Mouse (Mus musculus) kidney, embryonic 15.5 days (tissue): ENCODE measurements around the gene Wdr17. TPM values are rescaled to one million over a fixed set of nuclear protein-coding genes. Genes with fewer than 3 reads are reported as not detected.

Experiments
- ATAC-seq: fragments of 200-750 bp; cut with Nextera tagmentation; replicated peaks from 2 replicates; pipeline ENCODE4 v1.8.0; 2017; ENCODE audit warnings: moderate TSS enrichment; ENCODE audit not compliant: low FRiP score
- H3K27ac ChIP-seq: fragments of 300-500 bp; sonication (generic); 2 replicates; pipeline ENCODE4 v1.5.1; 2015; ENCODE audit warnings: mild to moderate bottlenecking, inconsistent platforms
- H3K27me3 ChIP-seq: fragments of 300-500 bp; sonication (generic); 2 replicates; pipeline ENCODE4 v1.6.1; 2015; ENCODE audit warnings: inconsistent platforms
- H3K36me3 ChIP-seq: fragments of 300-500 bp; sonication (generic); 2 replicates; pipeline ENCODE4 v1.6.1; 2015; ENCODE audit warnings: inconsistent platforms
- H3K4me1 ChIP-seq: fragments of 300-500 bp; sonication (generic); 2 replicates; pipeline ENCODE4 v1.6.1; 2015; ENCODE audit warnings: inconsistent platforms
- H3K4me2 ChIP-seq: fragments of 300-500 bp; sonication (generic); 2 replicates; pipeline ENCODE4 v1.6.1; 2015; ENCODE audit warnings: moderate library complexity, mild to moderate bottlenecking, inconsistent platforms
- H3K4me3 ChIP-seq: fragments of 300-500 bp; sonication (generic); replicated peaks from 2 replicates; pipeline ENCODE4 v1.5.1; 2015; ENCODE audit warnings: mild to moderate bottlenecking, inconsistent platforms
- H3K9ac ChIP-seq: fragments of 300-500 bp; sonication (generic); 2 replicates; pipeline ENCODE4 v1.6.1; 2015; ENCODE audit warnings: mild to moderate bottlenecking, inconsistent platforms
- H3K9me3 ChIP-seq: fragments of 300-500 bp; sonication (generic); replicated peaks from 2 replicates; pipeline ENCODE4 v1.6.1; 2016; ENCODE audit warnings: inconsistent platforms
- WGBS: fragments of 180-500 bp; shearing (Covaris S2); methylation state at CpG from one replicate; pipeline ENCODE4 v1.1.7; 2015; ENCODE audit warnings: mixed read lengths; 5-methylcytosine and 5-hydroxymethylcytosine counted together
- polyA plus RNA-seq: library from polyadenylated mRNA; unstranded; fragments of >200 nt; fragmentation: Nextera tagmentation; extraction: Ambion mirVana; gene quantifications from 2 replicates; pipeline ENCODE4 v1.2.1, GENCODE M21; 2015

Gene Wdr17
- polyA plus RNA-seq, 1 experiment from 2014 or later, result 0.95 TPM

DNA sequence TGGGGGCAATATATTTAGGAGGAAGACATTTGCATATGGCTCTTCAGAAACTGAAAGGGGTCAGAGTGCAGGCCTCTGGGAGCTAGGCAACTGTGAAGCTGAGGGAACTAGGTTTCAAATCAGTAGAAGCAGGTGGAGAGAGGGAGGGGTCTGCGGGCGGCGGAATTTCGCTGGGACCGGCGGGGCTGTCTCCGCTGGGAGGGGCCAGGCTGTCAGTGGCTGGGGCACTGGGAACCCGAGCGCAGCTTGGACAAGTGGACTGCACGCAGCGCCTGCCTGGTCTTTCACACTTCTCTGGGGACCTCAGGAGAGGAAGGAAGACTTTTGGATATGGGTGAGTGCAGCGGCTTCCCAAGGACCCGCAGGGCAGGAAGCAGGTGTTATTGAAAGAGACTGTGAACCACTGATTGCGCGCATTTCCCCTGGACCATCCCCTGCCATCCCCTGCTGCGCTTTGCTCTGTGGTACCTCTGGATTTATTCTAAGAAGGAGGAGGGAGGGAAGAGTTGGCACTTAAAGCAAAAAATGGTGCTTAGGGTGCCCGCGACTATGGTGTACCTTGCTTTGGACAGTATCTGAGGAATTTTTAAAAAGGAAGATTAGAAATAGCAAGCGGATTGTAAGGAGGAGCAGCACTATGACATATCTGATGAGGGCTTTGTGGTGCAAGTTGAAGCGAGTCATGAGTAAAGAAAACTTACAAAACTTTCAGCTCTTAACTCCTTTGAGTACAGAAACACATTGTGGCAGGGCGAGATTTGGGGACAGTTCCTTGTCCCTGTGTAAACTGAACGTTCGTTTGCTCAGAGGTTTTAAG lies 107.5 kb downstream of the Wdr17 start:
- Histone ChIP-seq H3K4me2 (peak overlapping the region; percentile 82), H3K27ac (peak overlapping the region; percentile 67), H3K9ac (peak overlapping the region; percentile 50; the same call in 1 of the 2 replicates), H3K27me3 (no peaks in the 10 kb centered on the region), H3K36me3 (no peaks in the 10 kb centered on the region), H3K4me1 (peaks cover 13% of the 10 kb centered on the region), H3K9me3 (no peaks in the 10 kb centered on the region), H3K4me3 (peak overlapping the region; percentile 46)
- peak; percentile 87 for ATAC-seq
- under 1% methylated on average over 23 of the region's 23 CpGs for WGBS

DNA sequence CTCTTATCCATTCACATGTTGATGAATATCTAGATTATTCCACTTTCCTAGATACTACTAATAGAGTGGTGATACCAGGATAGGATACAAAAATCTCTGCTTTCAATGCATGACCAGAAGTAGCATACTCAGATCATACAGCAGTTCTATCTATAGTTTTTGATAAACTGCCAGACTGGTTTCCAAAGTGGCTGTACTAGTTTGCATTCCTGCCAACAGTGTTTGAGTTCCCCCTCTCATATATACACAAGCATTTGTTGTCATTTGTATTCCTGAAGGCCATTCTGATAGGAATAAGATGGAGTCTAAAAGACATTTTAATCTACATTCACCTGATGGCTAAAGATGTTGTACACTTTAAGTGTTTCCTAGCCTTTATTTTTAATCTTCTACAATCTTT lies 110.0 kb downstream of the Wdr17 start:
- Histone ChIP-seq H3K4me1 (peaks cover 13% of the 10 kb centered on the region), H3K4me3 (no peak overlapping the region), H3K9me3 (no peaks in the 10 kb centered on the region), H3K36me3 (no peaks in the 10 kb centered on the region), H3K4me2 (no peak overlapping the region), H3K27me3 (no peaks in the 10 kb centered on the region), H3K27ac (no peak overlapping the region), H3K9ac (no peak overlapping the region)
- ATAC-seq, result no peak

- Histone ChIP-seq H3K4me2 (no peak overlapping the region), H3K9me3 (no peaks in the 10 kb centered on the region), H3K4me1 (peaks cover 13% of the 10 kb centered on the region), H3K36me3 (no peaks in the 10 kb centered on the region), H3K9ac (no peak overlapping the region), H3K27me3 (no peaks in the 10 kb centered on the region), H3K27ac (no peak overlapping the region), H3K4me3 (no peak overlapping the region)
- ATAC-seq, result no peak
These were observed 110.7 kb downstream of the Wdr17 start for GRCm38 (mm10) chr8:54776241-54776640.

- no peaks in the 10 kb centered on the region for H3K9me3 ChIP-seq
- H3K4me3 ChIP-seq, result no peak overlapping the region
- no peaks in the 10 kb centered on the region for H3K27me3 ChIP-seq
- no peak overlapping the region for H3K9ac ChIP-seq
- H3K4me2 ChIP-seq, result no peak overlapping the region
- H3K27ac ChIP-seq, result no peak overlapping the region
- H3K36me3 ChIP-seq, result no peaks in the 10 kb centered on the region
- 85% methylated on average over 1 of the region's 1 CpGs for WGBS
- no peak for ATAC-seq
- H3K4me1 ChIP-seq, result no peaks in the 10 kb centered on the region
These were observed 129.3 kb downstream of the Wdr17 start for GRCm38 (mm10) chr8:54757646-54758045.

DNA sequence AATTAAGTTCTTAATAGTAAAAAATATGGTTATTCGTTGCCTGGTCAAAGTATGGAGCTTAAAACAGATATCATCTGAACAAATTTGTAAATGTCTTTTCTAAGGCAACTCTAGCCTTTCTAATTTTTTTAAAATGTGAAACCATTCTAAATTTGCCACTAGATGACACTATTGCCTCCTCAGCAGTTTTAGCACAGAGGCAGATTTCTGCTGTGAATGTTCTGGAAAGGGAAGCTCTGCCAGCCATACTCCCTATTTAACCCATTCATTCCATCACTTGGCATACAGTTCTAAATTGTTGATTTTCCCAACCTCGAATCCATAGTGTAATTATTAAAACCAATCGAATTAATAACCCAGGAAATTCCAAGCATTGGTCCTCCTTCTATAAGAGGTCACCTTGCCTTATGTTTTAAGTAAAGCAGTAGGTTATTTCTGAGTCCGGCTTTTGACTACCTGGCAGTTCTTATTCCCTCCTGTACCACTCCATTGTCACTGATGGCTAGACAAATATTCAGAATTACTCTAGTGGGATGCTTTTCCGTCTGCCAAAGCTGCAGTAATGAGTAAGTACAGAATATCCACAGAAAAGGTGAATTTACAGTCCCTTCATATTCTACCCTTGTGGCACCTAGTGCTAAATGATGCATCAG lies 150.2 kb downstream of the Wdr17 start:
- Histone ChIP-seq H3K4me3 (no peak overlapping the region), H3K27me3 (0 out of 2 replicates have a peak, but pooled peaks cover 3% of the 10 kb centered on the region), H3K9me3 (no peaks in the 10 kb centered on the region), H3K36me3 (no peaks in the 10 kb centered on the region), H3K27ac (no peak overlapping the region), H3K9ac (no peak overlapping the region), H3K4me1 (no peaks in the 10 kb centered on the region), H3K4me2 (no peak overlapping the region)
- no peak for ATAC-seq
- WGBS, result 68% methylated on average over 5 of the region's 5 CpGs

GRCm38 (mm10) chr8:54724668-54725035 lies 162.3 kb downstream of the Wdr17 start:
- 17% methylated on average over 8 of the region's 8 CpGs for WGBS
- peak; percentile 30 for ATAC-seq
- Histone ChIP-seq H3K9me3 (no peaks in the 10 kb centered on the region), H3K4me3 (peak overlapping the region; percentile 48), H3K36me3 (no peaks in the 10 kb centered on the region), H3K27ac (no peak overlapping the region), H3K4me1 (no peaks in the 10 kb centered on the region), H3K27me3 (no peaks in the 10 kb centered on the region), H3K9ac (no peak overlapping the region), H3K4me2 (peak overlapping the region; percentile 72)

GRCm38 (mm10) chr8:54723976-54724667 lies 162.9 kb downstream of the Wdr17 start:
- H3K4me1 ChIP-seq, result no peaks in the 10 kb centered on the region
- H3K27me3 ChIP-seq, result no peaks in the 10 kb centered on the region
- no peak overlapping the region for H3K9ac ChIP-seq
- no peaks in the 10 kb centered on the region for H3K36me3 ChIP-seq
- peak overlapping the region; percentile 48 for H3K4me3 ChIP-seq
- H3K9me3 ChIP-seq, result no peaks in the 10 kb centered on the region
- H3K4me2 ChIP-seq, result peak overlapping the region; percentile 72
- peak; percentile 100 for ATAC-seq
- 2% methylated on average over 23 of the region's 23 CpGs for whole genome bisulfite sequencing
- H3K27ac ChIP-seq, result no peak overlapping the region

DNA sequence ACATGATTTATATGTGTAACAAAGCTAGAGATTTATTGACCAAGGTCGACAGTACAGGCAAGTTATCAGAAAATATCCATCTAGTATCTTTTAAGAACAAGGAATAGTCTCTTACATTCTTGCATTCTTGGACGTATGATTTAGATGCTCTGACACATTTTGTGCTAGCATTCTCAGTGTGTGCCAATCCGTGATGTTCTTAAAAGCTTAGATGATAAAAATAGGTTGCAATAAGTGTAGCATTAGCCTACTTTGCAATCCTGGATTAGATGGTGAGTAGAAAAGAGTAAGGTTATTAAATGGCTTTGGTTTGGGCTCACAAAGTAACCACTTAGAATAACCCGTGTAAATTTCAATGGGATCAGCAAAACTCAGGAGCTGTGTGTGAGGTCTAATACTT lies 168.5 kb downstream of the Wdr17 start:
- Histone ChIP-seq H3K36me3 (no peaks in the 10 kb centered on the region), H3K4me2 (no peak overlapping the region), H3K9me3 (no peaks in the 10 kb centered on the region), H3K9ac (no peak overlapping the region), H3K4me1 (no peaks in the 10 kb centered on the region), H3K4me3 (no peak overlapping the region), H3K27me3 (no peaks in the 10 kb centered on the region), H3K27ac (no peak overlapping the region)
- 71% methylated on average over 4 of the region's 4 CpGs for WGBS
- ATAC-seq, result no peak

DNA sequence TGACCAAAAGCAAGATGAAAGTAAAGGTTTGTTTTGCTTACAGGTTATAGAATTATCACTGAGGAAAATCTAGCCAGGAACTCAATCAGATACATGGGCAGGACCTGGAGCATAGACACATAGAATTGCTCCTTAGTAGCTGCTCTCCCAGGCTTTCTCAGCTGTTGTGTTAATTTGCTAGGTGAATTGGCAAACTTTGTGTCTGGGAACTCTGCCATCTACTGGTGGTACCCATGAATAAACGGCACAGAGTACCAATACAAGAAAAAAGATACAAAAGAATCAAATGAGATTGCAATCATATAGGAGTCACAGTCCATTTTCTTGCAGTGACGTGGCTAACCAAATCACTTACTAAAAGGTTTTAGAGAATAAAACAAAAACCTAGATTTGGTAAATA lies 181.2 kb downstream of the Wdr17 start:
- Histone ChIP-seq H3K4me1 (no peaks in the 10 kb centered on the region), H3K9ac (no peak overlapping the region), H3K4me2 (no peak overlapping the region), H3K4me3 (no peak overlapping the region), H3K27ac (no peak overlapping the region), H3K27me3 (no peaks in the 10 kb centered on the region), H3K9me3 (no peaks in the 10 kb centered on the region), H3K36me3 (no peaks in the 10 kb centered on the region)
- WGBS, result 59% methylated on average over 2 of the region's 2 CpGs
- ATAC-seq, result no peak

DNA sequence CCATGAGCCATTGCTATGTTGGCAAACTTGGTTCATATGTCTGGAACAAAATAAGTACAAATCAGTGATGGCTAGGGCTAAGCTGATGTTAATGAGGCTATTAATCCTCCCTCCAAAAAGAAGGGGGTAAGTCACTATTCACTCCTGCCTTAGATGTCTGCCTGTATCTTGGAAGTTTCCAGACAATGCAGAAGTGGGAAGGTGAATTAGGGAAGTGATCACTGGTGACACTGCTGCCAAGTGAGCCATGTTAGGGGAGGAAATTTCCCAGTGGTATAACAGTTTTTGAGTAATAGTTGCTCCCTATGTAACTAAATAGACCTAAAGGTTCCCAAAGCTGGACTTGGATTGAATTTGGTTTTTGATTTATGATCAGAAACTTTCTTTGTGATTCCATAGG lies 215.2 kb downstream of the Wdr17 start:
- no peak overlapping the region for H3K4me3 ChIP-seq
- H3K4me1 ChIP-seq, result no peaks in the 10 kb centered on the region
- H3K36me3 ChIP-seq, result no peaks in the 10 kb centered on the region
- no peaks in the 10 kb centered on the region for H3K27me3 ChIP-seq
- H3K4me2 ChIP-seq, result no peak overlapping the region
- no peak for ATAC-seq
- no peak overlapping the region for H3K27ac ChIP-seq
- H3K9ac ChIP-seq, result no peak overlapping the region
- no peaks in the 10 kb centered on the region for H3K9me3 ChIP-seq

DNA sequence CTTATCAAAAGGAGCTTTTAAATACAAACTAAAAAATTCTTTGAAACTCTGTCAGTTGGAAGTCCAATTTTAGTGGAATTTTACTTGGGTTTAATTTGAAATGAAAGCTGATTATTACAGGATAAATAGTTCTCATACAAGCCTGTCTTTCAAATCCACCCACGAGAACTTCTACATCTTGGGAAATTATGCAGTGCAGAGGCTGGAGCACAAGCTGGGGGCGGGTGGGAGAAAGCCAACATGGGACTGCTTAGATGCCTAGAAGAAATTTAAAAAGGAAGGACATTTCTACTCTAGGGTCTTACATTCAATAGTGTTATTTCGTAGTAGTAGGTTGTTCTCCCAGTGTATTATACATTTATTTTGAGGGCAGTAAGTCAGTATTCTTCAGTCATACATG lies 219.2 kb downstream of the Wdr17 start:
- H3K27me3 ChIP-seq, result no peaks in the 10 kb centered on the region
- H3K36me3 ChIP-seq, result no peaks in the 10 kb centered on the region
- no peak overlapping the region for H3K4me3 ChIP-seq
- no peak for ATAC-seq
- no peak overlapping the region for H3K9ac ChIP-seq
- no peaks in the 10 kb centered on the region for H3K4me1 ChIP-seq
- H3K27ac ChIP-seq, result no peak overlapping the region
- no peak overlapping the region for H3K4me2 ChIP-seq
- WGBS, result 78% methylated on average over 3 of the region's 3 CpGs
- H3K9me3 ChIP-seq, result no peaks in the 10 kb centered on the region

DNA sequence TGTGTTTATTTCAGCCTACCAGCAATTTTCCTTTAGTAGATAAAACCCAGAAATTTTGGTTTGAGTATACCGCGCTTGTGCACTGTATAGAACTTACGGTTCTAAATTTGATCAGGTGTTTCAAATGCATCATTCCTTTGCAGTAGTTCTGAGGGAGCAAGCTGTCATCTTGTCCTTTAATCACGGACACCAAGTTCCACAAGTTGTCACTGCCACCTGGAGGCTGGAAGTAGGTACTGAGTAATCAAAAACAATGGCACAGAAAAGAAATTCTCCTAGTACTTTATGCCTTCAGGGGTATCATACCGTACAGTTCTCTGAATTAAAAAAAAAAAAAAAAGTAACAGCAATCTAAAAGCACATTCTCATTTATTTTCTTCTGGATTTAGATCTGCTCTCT lies 226.3 kb downstream of the Wdr17 start:
- ATAC-seq, result no peak; the same call in 1 of the 2 replicates
- 36% methylated on average over 5 of the region's 5 CpGs for WGBS

More for the DNA sequence above, 226.3 kb downstream of the Wdr17 start:
- H3K27me3 ChIP-seq, result no peaks in the 10 kb centered on the region
- H3K9ac ChIP-seq, result no peak overlapping the region
- no peaks in the 10 kb centered on the region for H3K36me3 ChIP-seq
- no peak overlapping the region for H3K4me3 ChIP-seq
- no peaks in the 10 kb centered on the region for H3K9me3 ChIP-seq
- no peaks in the 10 kb centered on the region for H3K4me1 ChIP-seq
- H3K27ac ChIP-seq, result no peak overlapping the region
- H3K4me2 ChIP-seq, result no peak overlapping the region
